Mouse (Mus musculus): ENCODE measurements around the gene Oxct2b. TPM values are rescaled to one million over a fixed set of nuclear protein-coding genes. Genes with fewer than 3 reads are reported as not detected.

The Oxct2b gene
- polyA plus RNA-seq, 1 experiment from 2014 or later: not detected

GRCm38 (mm10) chr4:123126626-123127025 is 10.6 kb downstream of the Oxct2b start:
- no peak overlapping the region for H3K27ac ChIP-seq (ENCODE audit: low read depth)
- TF ChIP-seq EP300 (IDR thresholded peaks at IDR 0.05; ENCODE audit: low read depth): no peak
- TF ChIP-seq CTCF (IDR thresholded peaks at IDR 0.05; ENCODE audit: low read depth): no peak
- no peak overlapping the region for H3K9ac ChIP-seq (replicated peaks)
- DNase-seq: no peak
- peaks cover 45% of the 10 kb centered on the region for H3K36me3 ChIP-seq (replicated peaks; ENCODE audit: insufficient read depth, low read length)
- 89% methylated on average over 7 of the region's 7 CpGs for WGBS (ENCODE audit: insufficient replicate concordance)
- no peaks in the 10 kb centered on the region for H3K4me1 ChIP-seq (ENCODE audit: insufficient read depth)
- no peak overlapping the region for H3K4me2 ChIP-seq (ENCODE audit: low read depth, low read length)
- no peaks in the 10 kb centered on the region for H3K27me3 ChIP-seq (ENCODE audit: insufficient read depth, low read length)
- no peaks in the 10 kb centered on the region for H3K9me3 ChIP-seq (ENCODE audit: low read length)
- no peak for ATAC-seq
- no peak overlapping the region for H3K4me3 ChIP-seq (ENCODE audit: low read depth, low read length)

DNA sequence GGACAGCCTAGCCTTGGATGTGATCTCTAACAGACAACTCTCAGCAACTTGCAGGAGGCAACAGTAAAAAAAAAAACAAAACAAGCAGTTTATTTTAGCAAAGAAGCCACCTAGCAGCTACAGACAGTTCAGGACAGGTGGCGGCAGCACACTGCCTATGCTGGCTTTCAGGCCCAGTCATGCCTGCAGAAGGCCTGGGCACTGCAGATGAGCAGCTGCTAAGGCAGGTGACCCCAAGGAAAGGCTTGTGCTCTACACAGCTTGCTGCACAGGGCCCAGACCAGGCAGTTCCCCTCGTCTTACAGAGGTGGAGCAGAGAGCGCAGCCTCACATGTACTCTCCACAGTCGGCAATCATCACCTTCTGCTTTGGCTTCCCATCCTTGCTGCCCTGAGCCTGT is 11.0 kb downstream of the Oxct2b start:
- ATAC-seq (no peak), DNase-seq (no peak)

DNA sequence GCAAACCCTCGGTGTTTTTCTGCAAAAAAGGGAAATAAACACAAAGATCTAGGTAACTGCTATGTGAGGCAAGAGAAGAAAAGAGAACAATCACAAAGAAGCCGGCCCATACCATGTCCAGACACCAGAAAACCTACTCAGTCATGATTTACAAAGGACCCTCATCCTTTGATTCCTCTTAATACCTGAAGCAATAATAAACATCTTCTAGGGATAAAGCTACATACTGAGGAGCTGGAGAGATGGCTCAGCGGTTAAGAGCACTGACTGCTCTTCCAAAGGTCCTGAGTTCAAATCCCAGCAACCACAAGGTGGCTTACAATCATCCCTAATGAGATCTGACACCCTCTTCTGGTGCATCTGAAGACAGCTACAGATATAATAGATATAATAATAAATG is 21.5 kb downstream of the Oxct2b start:
- H3K27me3 ChIP-seq (ENCODE audit: insufficient read depth, low read length): no peaks in the 10 kb centered on the region
- peaks cover 31% of the 10 kb centered on the region for H3K36me3 ChIP-seq (replicated peaks; ENCODE audit: insufficient read depth, low read length)
- no peak overlapping the region for H3K9ac ChIP-seq (replicated peaks)
- H3K27ac ChIP-seq (ENCODE audit: low read depth): no peak overlapping the region
- H3K4me2 ChIP-seq (ENCODE audit: low read depth, low read length): no peak overlapping the region
- no peak for ATAC-seq
- DNase-seq: no peak
- TF ChIP-seq CTCF (IDR thresholded peaks at IDR 0.05; ENCODE audit: low read depth) (no peak), EP300 (IDR thresholded peaks at IDR 0.05; ENCODE audit: low read depth) (no peak)
- no peak overlapping the region for H3K4me3 ChIP-seq (ENCODE audit: low read depth, low read length)
- peaks cover 7% of the 10 kb centered on the region for H3K4me1 ChIP-seq (ENCODE audit: insufficient read depth)
- 68% methylated on average over 3 of the region's 3 CpGs for WGBS (ENCODE audit: insufficient replicate concordance)
- no peaks in the 10 kb centered on the region for H3K9me3 ChIP-seq (ENCODE audit: low read length)

More for the DNA sequence above, 11.0 kb downstream of the Oxct2b start:
- H3K4me2 ChIP-seq (ENCODE audit: low read depth, low read length): no peak overlapping the region
- H3K9ac ChIP-seq (replicated peaks): no peak overlapping the region
- no peak for TF ChIP-seq EP300 (IDR thresholded peaks at IDR 0.05; ENCODE audit: low read depth)
- no peak for TF ChIP-seq CTCF (IDR thresholded peaks at IDR 0.05; ENCODE audit: low read depth)
- H3K4me3 ChIP-seq (ENCODE audit: low read depth, low read length): no peak overlapping the region
- H3K36me3 ChIP-seq (replicated peaks; ENCODE audit: insufficient read depth, low read length): peaks cover 50% of the 10 kb centered on the region
- 87% methylated on average over 4 of the region's 4 CpGs for WGBS (ENCODE audit: insufficient replicate concordance)
- H3K27ac ChIP-seq (ENCODE audit: low read depth): no peak overlapping the region
- H3K4me1 ChIP-seq (ENCODE audit: insufficient read depth): no peaks in the 10 kb centered on the region
- no peaks in the 10 kb centered on the region for H3K9me3 ChIP-seq (ENCODE audit: low read length)
- no peaks in the 10 kb centered on the region for H3K27me3 ChIP-seq (ENCODE audit: insufficient read depth, low read length)

DNA sequence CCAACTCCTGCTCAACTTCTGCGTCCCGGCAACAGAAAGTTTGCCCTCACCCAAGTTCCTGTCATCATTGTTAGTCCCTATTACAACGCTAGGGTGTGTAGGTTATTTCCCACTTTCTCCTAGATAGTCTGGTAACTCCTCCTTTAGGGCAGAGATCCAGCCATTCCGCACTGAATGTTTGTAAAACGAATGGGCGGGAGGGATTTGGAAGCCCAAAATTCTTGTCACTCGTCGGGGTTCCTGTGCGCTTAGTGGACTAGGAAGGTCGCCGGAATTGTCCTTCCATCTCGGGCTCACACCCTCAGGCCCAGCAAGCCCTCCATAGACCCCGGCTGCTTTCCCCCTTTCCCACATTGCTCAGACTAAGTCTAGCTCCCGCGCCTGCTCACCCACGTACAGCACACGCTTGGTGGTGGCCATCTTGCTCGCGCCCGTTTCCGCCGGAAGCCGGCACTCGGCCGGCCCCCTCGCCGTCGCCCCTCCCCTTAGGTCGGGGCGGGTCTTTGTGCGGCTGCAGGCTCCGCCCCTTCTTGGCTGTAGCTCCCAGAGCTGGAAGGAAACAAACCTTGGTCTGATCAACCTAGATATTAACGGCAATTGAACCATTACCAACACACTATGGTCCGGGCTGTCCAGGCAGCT is 23.6 kb downstream of the Oxct2b start, which contains the start of gene Ppie:
Gene Ppie (minus strand): TSS at position 439 of the 642 bp plus-strand sequence.
- Histone ChIP-seq H3K4me2 (ENCODE audit: low read depth, low read length) (peak within 1 kb of the TSS; percentile 81), H3K4me3 (ENCODE audit: low read depth, low read length) (peak within 1 kb of the TSS; percentile 75), H3K27me3 (ENCODE audit: insufficient read depth, low read length) (no peaks in the 10 kb centered on the region), H3K4me1 (ENCODE audit: insufficient read depth) (peaks cover 7% of the 10 kb centered on the region), H3K36me3 (replicated peaks; ENCODE audit: insufficient read depth, low read length) (peaks cover 15% of the 10 kb centered on the region), H3K27ac (ENCODE audit: low read depth) (peak within 1 kb of the TSS; percentile 74), H3K9ac (replicated peaks) (peak within 1 kb of the TSS; percentile 60), H3K9me3 (ENCODE audit: low read length) (no peaks in the 10 kb centered on the region)
- 2% methylated on average over 34 of the region's 34 CpGs for WGBS (ENCODE audit: insufficient replicate concordance)
- ATAC-seq: peak; percentile 99
- TF ChIP-seq EP300 (IDR thresholded peaks at IDR 0.05; ENCODE audit: low read depth) (peak; percentile 5; the same call in 1 of the 2 replicates), CTCF (IDR thresholded peaks at IDR 0.05; ENCODE audit: low read depth) (peak; percentile 29)
- DNase-seq: peak; percentile 95

DNA sequence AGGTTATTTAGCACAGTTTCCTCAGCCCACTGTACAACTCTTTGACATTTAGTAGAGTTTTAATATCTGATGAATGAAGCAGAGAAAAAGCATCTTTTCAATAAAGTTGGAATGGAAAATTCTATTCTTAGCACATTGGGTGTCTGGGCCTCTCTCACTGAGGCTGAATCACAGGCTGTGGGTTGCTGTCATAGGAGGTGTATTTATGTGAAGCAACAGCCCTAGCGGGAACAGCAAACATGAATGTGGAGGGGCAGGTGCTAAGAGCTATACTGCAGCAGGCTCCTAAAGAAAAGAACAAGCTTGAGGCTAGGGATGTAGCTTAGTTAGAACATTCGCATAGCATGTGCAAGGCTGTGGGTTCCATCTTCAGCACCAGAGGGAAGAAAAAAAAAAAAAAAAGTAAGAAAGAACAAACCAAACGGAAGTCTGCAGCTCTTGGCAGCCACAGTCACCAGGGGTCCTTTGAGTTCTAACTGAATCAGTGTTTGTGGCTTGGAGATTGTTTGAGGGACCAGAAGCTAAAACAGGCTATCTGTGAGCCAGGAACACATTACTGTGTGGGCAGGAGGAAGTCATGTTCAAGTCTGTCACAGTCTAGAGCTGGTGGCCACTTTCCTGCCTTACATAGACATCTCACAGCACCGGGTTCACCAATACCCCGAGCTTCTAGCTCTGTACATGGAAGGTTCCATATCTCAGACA is 31.5 kb downstream of the Oxct2b start:
- no peaks in the 10 kb centered on the region for H3K36me3 ChIP-seq (replicated peaks; ENCODE audit: insufficient read depth, low read length)
- H3K4me2 ChIP-seq (ENCODE audit: low read depth, low read length): no peak overlapping the region
- no peak overlapping the region for H3K9ac ChIP-seq (replicated peaks)
- no peaks in the 10 kb centered on the region for H3K9me3 ChIP-seq (ENCODE audit: low read length)
- H3K4me1 ChIP-seq (ENCODE audit: insufficient read depth): no peaks in the 10 kb centered on the region
- TF ChIP-seq CTCF (IDR thresholded peaks at IDR 0.05; ENCODE audit: low read depth): no peak
- no peak overlapping the region for H3K4me3 ChIP-seq (ENCODE audit: low read depth, low read length)
- DNase-seq: no peak
- WGBS (ENCODE audit: insufficient replicate concordance): 48% methylated on average over 5 of the region's 5 CpGs
- ATAC-seq: no peak
- no peak overlapping the region for H3K27ac ChIP-seq (ENCODE audit: low read depth)
- H3K27me3 ChIP-seq (ENCODE audit: insufficient read depth, low read length): no peaks in the 10 kb centered on the region

DNA sequence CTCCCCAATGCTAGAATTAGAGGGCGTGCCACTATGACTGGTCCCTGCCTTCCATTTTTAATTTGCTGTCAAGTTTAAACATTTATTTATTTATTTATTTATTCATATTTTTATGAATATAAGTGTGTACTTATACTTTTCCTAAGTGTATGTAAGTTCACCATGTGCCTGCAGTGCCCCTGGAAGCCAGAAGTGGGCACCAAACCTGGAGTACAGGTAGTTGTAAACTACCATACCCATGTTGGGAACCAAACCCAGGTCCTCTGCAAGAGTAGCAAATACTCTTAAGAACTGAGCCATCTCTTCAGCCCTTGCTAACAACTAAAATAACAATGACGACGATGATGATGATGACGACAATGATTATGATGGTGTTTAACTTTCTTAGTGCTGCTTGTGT is 35.9 kb downstream of the Oxct2b start:
- Histone ChIP-seq H3K27me3 (ENCODE audit: insufficient read depth, low read length) (0 out of 2 replicates have a peak, but pooled peaks cover 3% of the 10 kb centered on the region), H3K4me2 (ENCODE audit: low read depth, low read length) (no peak overlapping the region), H3K4me1 (ENCODE audit: insufficient read depth) (no peaks in the 10 kb centered on the region), H3K36me3 (replicated peaks; ENCODE audit: insufficient read depth, low read length) (no peaks in the 10 kb centered on the region), H3K9me3 (ENCODE audit: low read length) (no peaks in the 10 kb centered on the region), H3K27ac (ENCODE audit: low read depth) (no peak overlapping the region), H3K9ac (replicated peaks) (no peak overlapping the region), H3K4me3 (ENCODE audit: low read depth, low read length) (no peak overlapping the region)
- TF ChIP-seq CTCF (IDR thresholded peaks at IDR 0.05; ENCODE audit: low read depth) (no peak), EP300 (IDR thresholded peaks at IDR 0.05; ENCODE audit: low read depth) (no peak)
- DNase-seq (no peak), ATAC-seq (no peak)
- WGBS (ENCODE audit: insufficient replicate concordance): 63% methylated on average over 4 of the region's 4 CpGs
